Mouse (Mus musculus) hematopoietic stem cell, adult 5-6 weeks (primary cell): ENCODE results near the gene Pgpep1l. TPM values are rescaled to one million over a fixed set of nuclear protein-coding genes. Genes with fewer than 3 reads are reported as not detected.

Experiments
- ATAC-seq, 2 experiments: fragments of 125-278 bp in 1 of 2; replicated peaks in 1 of 2; 2 replicates each; pipeline ENCODE4 v1.8.0; 2016 to 2017; ENCODE audit warnings: inconsistent platforms in 2 of 2, mild to moderate bottlenecking in 2 of 2, moderate number of reproducible peaks in 2 of 2, low read depth in 1 of 2, moderate TSS enrichment in 1 of 2; ENCODE audit not compliant: low FRiP score in 2 of 2, poor library complexity in 2 of 2, severe bottlenecking in 2 of 2, insufficient read depth in 1 of 2, low TSS enrichment in 1 of 2
- total RNA-seq: library from RNA; stranded (forward); fragments of 172-1452, 232-1000 nt; gene quantifications from 2 replicates; pipeline ENCODE4 v1.2.3, GENCODE M21; 2017

The Pgpep1l gene
- total RNA-seq, 1 experiment from 2014 or later: not detected

- no peak for ATAC-seq
Observed at GRCm38 (mm10) chr7:68205776-68206427, 58.1 kb downstream of the Pgpep1l start.

GRCm38 (mm10) chr7:68199609-68200008 lies 64.4 kb downstream of the Pgpep1l start:
- no peak for ATAC-seq

GRCm38 (mm10) chr7:68193958-68194695 lies 69.9 kb downstream of the Pgpep1l start:
- ATAC-seq: peak in 1 of 2 experiments; percentile 29; a peak in 1 of 4 replicates

- ATAC-seq: no peak
Observed at GRCm38 (mm10) chr7:68189691-68190456, 74.2 kb downstream of the Pgpep1l start.

- ATAC-seq: peak; percentile 57 to 70
Observed at GRCm38 (mm10) chr7:68189211-68189610, 74.8 kb downstream of the Pgpep1l start.

Other genes with a start within 250 kb of the Pgpep1l start
- gene Fam169b, start 9.6 kb upstream of the Pgpep1l start, total RNA-seq: 1.8 and 3.6 TPM in 2 replicates